Mouse (Mus musculus): ENCODE measurements around the gene Zbtb9. TPM values are rescaled to one million over a fixed set of nuclear protein-coding genes. Genes with fewer than 3 reads are reported as not detected.

The Zbtb9 gene
- total RNA-seq, 2 experiments from 2014 or later, result 3.9 to 5.5 TPM

DNA sequence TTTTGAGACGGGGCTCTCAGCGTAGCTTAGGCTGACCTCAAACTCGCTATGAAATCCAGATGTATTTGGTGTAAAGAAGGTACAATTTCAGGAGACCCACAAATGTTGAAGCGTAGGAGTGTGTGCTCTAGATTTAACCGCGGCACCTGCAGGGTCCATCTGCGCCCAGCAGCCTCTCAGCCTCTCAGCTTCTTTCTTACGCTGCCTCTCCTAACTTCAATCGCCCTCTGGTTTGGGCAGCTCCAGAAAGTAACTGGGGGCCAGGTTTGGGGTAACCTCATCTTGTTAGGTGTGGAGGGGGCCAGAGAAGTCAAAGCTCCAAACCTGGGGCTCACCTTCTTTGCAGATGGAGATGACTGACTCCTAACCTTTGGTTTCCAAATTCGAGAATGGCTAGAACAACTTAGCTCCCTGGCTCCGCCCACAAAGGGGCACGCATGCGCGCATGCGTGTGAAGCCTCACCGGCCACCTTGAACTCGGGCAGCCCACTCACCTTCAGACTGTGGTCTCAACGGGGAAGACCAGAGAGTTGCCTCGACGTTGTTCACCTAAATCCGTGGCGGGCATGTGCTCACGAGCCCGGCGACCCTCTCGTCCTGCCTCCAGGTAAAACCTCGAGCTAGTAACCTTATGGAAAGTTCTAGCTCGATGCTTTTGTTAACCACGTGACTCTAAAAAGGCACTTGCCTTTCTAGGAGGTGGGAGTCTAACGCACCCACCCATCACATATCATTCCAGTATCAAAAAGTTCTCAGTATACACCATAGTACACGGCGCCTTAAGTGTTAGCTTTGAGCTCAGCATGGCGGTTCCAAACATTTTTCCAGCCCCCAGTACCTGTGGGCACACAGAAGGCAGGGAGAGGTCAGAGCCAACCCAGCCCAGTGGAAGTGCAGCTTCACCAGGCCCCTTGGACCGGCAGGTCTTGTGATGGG is 44.9 kb downstream of the Zbtb9 start:
- peak; percentile 91 for DNase-seq

DNA sequence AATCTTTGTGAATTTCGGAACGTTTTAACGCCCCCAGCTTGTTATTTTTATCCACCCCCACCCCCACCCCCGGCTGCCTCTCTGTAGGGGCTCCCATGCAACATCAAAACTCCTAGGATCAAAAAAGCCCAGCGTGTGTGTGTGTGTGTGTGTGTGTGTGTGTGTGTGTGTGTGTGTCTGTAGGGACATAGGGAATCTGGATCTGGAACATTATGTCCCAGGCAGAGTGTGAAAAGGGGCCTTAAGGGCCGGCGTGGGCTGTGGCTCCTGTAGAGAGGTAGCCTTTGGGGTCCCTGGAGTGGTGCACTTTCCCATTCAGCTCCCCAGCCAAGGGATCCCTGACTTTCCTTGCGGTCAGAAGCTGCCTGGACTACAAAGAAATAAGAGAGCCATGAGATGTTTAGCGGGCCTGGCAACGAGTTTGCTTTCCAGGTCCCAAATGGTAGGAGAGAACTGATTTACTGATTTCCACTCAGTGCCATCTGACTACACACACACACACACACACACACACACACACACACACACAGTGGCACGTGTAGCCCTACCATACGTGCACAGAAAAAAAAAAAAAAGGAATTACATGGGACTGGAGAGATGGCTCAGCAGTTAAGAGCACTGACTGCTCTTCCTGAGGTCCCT is 45.7 kb downstream of the Zbtb9 start:
- no peak for DNase-seq

DNA sequence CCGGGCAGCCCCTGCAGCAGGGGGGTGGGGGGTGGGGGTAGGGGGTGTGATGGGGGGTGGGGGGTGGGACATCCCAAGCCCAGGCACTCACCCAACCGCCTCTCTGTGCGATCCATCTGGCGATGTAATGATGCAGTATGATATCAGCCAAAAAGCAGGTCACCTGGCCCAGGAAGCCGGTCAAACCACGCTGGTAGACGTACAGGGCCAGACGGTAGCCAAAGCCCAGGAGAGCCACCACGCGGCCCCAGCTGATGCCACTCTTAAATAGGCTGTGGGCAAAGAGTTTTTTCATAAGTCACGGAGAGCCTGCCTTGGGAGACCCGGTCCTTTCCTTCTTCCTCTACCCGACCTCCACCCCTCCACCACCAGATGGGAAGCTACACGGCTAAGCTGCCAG is 48.1 kb downstream of the Zbtb9 start:
- DNase-seq, result no peak

DNA sequence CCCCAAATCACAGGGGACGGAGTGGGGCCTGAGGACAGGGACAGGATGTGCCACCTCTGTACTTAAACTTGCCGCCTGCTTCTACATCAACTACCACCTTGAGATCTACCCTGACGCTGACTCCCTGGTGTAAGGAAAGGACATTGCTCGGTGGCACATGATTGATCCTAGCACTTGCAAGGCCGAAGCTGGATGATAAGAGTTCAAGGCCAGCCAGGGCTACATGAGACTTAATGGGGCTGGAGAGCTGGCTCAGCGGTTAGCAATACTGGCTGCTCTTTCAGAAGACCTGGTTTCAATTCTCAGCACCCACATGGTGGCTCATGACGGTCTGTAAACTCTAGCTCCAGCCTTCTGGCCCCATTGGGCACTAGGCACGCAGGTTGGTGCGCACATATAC is 48.8 kb downstream of the Zbtb9 start:
- DNase-seq, result no peak

DNA sequence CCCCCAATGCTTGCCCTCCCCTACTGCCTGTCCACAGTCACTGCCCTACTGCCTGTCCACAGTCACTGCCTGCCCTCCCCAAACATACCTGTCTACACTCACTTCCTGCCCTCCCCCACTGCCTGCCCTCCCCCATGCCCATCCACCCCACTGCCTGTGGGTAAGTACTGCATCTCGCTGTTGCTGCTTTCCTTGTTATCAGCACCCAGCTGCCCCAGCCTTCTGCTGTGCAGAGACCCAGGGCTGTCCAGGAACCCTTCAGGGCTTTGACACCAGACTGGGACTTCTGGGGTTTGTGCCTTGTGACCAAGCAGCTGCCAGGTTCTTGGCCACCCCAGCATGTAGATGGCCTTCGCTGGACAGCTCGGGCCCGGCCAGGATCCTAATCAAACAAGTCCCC is 50.4 kb downstream of the Zbtb9 start:
- DNase-seq, result no peak

DNA sequence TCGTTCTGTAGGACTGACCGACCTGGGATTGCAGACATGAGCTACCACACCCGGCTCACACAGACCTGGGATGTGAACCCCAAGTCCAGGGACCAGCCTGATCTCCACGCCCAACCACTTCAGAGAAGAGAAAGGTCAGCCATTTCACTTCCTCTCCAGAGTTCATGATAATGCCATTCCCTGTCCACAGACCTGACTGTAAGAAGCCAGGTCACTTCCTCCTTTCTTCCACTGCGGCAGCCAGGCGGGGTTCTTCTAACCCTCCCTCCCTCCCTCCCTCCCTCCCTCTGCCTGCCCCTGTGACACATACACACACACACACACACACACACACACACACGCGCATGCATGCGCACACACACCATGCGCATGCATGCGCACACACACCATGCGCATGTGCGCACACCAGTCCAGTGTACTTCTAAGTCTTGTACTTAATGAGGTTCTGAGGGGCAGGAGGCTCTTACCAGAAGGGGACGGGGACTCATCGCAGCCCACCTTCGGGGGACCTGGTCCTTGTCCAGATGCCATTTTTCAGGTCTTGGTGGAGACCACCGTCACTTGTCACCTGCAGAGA is 52.4 kb downstream of the Zbtb9 start:
- no peak for DNase-seq

DNA sequence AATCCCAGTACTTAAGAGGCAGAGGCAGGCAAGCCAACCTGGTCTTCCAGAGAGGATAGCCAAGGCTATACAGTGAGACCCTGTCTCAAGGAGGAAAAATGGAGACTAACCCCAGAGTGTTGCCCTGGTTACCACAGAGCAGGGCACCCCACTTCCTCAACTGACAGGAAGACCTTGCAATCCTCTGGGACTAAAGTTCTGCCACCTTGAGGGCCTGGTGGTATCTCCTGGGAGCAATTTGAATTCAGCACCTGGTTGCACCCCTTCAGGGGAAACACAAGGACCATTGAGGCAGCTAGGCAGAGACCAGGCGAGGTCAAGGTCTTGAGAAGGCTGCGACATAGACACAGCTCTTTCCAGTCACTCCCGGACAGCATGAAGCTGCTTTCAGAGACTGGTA is 53.0 kb downstream of the Zbtb9 start:
- no peak for DNase-seq

DNA sequence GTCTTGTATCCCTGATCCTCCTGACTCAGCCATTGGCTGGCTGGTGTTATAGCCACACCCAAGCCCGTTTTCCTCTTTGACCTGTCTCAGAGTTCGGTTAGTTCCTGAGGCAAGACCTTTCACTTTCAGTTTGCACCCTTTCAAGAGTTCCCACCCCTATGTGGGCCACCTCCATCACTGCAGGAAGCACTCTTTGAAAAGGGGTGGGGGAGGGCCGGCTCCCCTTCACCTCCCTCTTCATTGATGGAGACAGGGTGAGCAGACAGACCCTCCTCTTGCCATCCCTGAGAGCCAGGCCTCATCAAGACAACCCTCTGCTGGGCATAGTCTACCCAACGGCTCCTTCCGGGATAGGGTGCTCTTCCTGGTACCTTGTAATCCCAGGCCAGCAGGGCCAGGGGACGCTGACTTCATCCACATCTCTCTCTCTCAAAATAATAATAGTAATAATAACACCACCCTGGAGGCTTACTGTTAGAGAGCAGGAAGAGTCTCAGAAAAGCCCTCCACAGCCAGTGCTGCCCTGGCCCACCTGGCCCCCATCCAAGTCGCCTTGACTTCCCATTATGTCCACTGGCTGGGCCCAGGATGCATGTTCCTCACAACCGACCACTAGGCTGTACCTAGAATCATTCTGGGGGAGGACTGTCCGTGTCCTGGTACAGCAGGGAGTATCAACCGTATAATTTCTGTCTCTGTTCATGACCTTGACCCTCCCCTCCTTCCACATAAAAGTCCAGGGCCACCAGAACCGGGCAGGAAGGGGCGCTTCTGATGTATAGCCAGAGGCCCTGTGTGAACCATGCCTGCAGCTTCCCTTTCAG is 54.7 kb downstream of the Zbtb9 start:
- peak; percentile 61 for DNase-seq

DNA sequence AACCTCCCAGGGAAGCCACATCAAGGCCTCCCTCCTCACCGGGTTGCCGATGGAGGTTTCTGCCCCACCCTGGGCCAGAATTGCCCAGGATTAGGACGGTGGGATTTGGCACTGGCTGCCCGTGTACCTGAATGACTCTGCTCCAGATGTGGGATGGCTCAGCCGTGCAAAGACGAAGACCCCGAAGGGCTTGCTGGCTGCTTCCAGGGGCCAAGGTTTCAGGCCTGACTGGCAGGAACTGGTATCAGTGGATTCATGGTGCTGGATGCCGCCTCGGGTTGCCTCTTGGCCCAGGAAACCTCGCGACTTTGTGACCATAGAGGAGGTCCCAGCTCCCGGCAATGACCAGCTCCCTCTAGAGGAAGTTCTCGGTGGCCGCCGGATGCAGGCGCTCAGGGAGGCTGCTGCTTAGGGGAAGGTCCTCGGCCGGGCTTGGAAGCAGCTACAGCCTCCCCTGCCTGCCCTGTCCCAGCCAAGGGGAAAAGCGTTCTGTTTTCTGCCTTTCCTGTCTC is 55.4 kb downstream of the Zbtb9 start:
- DNase-seq, result peak; percentile 95

DNA sequence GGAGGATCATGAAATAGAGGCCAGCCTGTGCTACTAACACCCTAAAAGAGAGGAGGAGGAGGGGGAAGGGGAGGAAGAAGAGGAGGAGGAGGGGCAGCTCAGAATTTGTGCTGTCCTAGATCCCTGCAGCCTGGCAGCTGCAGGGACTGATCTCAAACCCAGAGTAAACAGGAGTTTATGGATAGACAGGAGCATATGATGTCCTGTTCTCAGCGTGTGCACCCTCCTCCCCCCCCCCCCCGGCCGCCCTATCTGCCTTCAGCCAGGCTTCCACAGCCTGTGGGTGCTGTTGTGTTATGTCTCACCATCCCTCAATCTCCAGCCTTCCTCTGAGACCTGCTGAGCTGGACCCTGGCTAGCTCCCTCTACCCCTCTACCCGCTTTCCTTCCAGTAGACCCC is 55.9 kb downstream of the Zbtb9 start, which contains the start of gene Bak1:
TSS of gene Bak1 (minus strand) at position 101 of the 400 bp plus-strand sequence.
- no peak for DNase-seq

DNA sequence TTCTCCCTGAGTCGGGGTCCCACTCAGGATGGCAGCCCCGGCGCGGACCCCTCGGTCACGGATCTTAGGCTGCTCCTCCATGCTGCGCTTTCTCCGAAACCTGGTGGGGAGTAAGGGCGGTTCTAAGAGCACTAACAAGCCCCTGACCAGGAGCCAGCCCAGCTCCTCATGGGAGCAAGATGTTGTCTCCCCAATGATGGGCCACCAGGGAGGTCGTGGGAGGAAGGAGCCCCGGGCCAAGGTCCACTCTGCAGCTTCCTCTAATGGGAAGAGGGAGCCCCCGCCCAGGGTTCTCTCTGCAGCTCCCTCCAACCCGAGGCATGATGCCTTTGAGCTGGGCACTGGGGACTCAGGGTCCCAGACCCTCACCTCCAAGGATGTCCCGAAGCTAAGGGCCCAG is 56.5 kb downstream of the Zbtb9 start:
- no peak for DNase-seq

DNA sequence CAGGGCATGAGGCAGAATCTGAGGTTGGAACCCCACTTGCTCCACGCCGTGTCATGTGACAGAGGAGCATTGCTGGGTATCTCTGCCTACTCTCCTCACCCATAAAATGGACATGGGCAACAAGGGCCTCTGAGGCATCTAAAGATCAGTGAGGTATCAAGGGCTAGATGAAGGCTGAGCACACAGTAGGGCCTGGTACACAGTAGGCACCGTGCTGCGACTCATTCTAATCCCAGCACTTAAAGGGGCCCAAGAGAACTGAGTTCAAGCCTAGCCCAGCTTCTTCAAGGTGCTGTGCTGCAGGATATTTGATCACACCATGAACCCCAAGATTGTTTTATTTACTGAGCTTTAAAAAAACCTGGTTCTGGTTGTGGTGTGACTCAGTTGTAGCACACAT is 57.9 kb downstream of the Zbtb9 start:
- DNase-seq, result no peak

DNA sequence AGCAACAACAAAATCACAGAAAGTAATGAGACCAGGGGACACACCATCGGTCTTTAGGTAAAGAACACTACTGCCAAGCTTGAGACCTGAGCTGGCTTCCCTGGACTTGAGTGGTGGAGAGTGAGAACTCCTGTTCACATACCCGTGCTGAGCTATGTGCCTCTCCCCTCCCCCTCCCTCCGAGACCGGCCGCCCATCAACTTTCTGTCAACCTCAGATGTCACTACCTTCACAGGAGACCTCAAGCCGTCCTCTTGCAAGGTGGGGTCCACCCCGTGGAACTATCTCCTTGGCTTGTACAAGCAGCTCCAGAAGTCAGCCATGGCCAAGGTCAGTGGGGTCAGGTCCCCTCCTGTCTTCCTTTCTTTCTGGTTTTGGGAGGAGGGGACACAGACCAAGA is 59.4 kb downstream of the Zbtb9 start:
- no peak for DNase-seq

DNA sequence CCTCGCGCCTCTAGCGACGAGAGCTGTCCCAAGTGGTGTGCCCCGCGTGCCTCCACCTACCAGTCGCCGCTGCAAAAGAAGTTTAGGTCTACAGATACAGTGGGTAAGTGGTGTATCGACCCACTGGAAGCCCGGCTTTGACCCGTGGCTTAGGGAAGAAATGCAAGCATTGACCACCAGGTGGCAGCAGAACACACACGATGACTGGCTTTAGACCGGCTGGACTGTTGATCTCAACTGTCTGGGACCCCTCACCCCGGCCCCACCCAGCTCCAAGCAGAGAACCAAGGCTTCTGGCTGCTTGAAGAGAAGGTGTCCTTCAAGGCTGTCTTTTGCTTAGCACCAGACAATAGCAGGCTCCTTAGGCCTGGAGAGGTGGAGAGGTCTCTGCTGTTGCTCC is 59.9 kb downstream of the Zbtb9 start:
- DNase-seq, result peak; percentile 91

DNA sequence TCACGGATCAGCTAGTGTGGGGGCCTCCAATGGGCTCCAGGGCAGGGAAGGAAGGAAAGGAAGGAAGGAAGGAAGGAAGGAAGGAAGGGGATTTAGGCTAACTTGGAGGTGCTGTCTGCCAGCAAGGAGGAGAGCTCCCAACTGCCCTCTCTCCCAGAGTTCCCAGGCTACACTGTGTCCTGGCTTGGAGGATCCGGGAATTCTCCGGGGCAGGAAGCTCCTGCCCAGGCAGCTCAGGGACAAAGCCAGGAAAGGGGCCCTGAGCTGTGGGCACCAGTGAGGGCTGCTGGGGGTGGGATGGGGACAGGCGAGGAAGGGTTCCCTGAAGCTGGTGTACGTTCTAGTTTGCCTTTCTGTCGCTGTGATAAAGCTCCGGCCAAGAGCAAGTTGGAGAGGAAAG is 63.5 kb downstream of the Zbtb9 start:
- no peak for DNase-seq

DNA sequence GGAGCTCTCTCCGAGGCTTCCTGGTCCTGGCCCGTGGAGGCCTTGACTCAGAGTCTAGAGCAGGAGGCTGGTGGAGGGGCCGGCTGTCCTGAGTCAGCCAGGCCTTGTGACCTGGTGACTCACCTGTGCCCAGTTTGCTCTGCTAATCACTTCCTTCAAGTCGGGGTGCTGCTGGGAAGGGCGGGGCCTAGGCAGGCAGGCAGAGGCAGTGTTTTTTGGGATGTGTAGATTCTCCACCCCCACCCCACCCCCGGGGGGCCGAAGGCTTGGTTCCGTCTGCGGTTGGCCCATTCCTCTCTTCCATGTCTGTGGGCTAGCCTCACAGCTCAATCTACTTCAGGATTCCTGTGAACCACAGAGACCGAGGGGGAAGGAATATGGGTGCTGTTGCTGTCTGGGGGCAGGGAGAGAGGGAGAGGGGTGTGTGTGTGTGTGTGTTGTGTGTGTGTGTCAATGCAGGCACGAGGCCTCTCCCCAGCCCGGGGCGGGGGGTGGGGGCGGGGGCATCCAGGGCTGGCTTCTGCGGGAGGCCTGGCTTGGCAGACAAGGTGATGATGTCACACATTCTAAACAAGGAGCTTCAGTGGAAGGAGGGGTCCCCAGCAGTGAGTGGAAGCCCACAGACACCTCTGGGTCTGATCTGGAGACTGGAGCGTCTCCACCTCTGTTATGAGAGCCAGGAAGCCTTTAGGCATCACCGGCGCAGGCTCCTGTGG is 65.5 kb downstream of the Zbtb9 start:
- DNase-seq, result no peak

DNA sequence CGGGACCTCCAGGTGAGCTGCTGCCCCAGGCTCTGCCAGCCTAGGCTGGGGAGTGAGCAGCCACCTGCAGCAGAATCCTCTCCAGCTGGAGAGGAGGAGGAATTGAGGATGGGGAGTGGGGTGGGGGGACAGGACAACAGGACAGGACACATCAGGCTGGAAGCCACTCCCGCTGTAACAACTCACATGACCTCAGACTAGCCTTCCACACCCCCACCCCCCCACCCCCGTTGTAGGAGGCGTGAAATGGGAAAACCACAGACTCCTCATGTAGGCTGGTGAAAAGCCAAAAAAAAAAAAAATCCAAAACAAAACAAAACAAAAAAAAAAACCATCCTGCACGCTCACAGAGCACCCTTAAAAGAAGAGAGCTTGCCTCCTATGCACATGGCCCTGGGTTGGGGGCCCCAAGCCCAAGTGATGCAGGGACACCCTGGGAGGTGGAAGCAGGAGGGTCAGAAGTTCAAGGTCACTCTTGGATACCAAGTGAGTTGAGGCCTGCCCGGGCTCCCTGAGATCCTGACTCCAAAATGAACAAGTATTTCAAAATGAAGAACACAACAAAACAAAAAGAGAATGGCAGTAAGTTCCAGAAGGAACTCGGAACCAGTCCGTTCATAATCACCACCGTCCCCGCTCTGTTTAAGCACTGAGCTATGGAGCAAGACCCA is 66.6 kb downstream of the Zbtb9 start:
- no peak for DNase-seq

DNA sequence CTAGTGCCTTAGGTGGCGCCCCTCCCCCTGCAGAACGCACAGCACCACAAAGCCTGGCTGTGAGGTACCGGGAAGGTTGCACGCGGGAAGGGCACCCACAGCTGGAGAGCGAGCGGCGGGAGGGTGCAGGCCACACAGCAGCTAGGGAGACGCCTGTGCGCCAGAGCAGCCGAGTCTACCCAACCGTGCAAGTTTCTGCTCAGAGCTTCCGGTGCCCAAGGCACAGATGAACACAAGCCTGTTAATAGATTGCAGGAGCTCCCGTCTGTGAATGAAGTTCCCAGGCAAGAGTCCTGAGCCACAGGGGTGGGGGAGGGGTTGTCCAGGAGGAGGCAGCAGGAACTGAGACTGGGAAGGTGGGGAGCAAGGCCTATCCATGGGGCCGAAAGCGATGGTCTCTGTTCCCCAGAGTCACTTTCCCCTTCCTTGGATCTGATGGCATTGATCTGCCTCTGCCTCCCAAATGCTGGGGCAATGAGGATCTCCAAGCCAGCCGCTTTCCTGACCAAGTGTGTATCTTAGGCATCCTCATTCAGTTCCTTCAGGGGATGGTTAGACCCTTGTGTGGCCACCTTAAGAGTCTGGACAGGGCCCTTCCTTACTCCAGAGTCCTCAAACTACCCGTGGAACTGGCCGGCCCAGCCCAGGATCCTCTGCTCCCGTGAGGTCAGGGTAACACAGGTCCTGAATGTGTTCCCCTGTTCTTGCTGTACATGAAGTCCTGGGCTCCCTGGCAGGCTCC is 67.5 kb downstream of the Zbtb9 start:
- no peak for DNase-seq

DNA sequence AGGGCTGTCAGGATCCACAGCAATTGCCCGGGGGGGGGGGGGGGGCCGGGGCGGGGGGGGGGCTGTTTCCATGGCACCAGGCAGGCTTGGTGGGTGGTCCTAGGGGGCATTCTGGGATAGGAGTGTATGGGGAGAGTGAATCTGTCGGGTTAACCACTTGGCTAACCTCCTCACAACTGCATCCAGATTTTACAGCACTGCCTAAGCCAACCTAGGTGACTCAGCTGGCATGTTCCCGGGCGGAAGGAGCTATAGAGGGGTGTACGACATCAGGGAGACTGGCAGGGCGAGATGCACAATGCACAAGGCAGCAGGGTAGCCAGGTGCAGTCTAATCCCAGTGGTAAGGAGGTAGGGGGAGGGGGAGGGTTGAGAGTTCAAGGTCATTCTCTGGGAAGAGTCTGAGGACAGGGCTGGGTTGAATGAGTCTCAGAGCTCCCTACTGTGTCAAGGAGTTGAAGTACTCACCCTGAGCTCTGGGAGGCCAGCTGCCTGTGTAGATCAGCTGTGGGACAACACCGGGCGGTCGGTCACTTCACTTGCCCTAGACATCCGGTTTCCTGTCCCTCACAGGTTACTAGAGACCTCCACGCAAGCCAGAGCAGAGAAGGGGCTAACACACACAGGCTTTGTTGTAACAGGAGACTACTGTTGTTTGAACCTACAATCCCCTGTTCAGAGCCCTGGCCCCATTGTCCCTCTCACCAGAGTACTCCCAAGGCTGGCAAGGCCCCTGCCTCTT is 68.2 kb downstream of the Zbtb9 start:
- no peak for DNase-seq

DNA sequence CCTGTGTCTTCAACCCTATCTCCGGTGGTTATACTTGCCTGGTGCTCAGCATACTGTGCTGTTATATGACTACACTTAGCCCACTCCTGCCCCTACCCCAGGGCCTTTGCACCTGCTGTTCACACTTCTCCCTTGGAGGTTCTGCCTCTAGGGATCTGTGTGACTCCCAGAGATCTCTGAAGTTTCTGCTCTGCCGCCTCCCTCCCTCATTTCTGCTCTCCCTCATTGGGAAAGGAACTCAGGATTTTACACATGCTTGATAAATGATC is 68.8 kb downstream of the Zbtb9 start:
- no peak for DNase-seq

Data from heart, postnatal 4 days (tissue).